Mouse (Mus musculus): ENCODE measurements around the gene Slc2a5.
A peak's percentile ranks its signal among the peaks of the same experiment; 100 is the strongest.

The Slc2a5 gene

DNA sequence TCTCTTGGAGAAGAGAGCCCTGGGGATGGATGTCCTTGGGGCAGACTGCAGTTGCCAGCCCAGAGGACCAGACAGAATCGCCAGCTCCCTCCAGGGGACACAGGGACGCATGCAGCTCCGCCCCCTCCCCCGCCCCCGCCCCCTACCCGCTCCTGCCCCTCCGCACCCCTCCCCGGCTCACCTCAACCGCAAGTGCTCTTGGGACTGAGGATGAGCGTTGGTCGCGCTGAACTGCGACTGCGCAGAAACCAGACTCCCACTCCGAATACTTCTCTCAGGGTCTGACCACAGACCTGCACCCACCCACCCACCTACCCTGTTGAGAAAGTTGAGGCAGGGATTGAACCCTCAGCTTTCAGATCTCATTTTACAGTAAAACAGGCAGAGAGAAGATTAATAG is at the start of gene Slc2a5:
Gene Slc2a5, plus strand, starts transcription at position 229 of the 400 bp plus-strand sequence.
- peak; percentile 57 for DNase-seq (ENCODE audit: low spot score)

DNA sequence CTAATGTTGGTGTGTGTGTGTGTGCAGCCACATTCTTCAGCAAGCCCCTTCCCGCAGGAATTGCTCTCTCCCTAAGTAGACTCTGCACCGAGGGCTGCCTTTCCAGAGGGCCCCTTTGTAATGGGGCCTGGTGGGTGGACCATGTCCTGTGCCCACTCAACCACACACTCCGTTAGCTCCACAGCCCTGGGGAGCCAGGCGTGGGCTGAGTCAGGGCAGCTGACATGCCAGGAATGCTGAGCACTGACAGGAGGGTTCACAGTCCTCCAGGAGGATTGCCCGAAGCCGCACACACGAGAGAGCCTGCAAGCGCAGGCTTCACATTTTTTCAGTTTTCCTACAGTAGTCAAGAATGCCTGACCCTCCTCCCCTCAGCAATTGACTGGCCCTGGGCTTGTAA is 48.9 kb upstream of the Slc2a5 start:
- no peak for DNase-seq (ENCODE audit: low spot score)

DNA sequence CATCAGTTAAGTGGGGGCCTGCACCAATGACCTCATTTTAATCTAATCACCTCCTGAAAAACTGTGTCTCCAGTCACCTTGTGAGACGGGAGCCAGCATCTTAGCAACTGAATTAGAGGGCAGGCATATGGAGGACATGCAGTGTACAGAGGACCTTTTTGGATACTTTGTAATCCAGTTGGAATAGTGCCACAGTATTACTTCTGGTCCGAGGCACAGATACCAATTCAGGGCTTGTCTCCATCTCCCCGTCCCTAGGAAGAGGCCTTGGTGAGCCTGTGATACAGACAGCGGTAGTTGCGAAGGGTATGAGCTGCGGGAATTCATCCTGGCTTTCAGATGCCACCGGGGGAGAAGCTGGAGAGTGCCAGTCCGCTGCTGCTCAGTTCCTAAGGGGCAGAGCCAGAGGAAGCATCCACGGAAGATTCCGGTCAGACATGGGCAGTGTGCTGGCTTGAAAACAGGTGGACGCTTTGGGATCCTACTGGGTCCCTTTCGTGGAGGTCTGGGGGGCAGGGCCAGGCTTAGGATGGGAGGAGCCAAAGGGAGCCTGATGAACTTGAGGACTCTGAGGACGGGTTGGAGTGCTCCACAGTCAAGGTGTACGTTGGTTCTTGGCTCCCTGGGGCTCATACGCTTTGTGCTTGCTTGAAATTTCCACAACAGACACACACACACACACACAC is 46.5 kb upstream of the Slc2a5 start:
- DNase-seq (ENCODE audit: low spot score), result no peak

DNA sequence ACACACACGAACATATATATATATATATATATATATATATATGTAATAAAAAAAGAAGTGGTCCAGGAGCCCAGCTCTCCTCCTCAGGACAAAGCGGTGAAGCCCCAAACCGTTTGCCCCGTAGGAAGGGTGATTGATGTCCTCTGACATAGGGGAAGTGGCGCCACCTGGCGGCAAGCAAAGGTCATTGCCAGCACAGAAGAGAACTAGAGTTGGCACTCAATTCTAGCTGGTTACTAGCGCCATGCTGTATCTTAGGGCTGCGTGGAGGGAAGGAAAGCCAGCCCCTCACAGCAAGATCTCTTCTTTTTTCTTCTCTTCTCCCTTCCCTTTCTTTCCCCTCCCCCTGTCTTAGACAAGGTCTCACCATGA is 46.0 kb upstream of the Slc2a5 start:
- peak; percentile 66 for DNase-seq (ENCODE audit: low spot score)

DNA sequence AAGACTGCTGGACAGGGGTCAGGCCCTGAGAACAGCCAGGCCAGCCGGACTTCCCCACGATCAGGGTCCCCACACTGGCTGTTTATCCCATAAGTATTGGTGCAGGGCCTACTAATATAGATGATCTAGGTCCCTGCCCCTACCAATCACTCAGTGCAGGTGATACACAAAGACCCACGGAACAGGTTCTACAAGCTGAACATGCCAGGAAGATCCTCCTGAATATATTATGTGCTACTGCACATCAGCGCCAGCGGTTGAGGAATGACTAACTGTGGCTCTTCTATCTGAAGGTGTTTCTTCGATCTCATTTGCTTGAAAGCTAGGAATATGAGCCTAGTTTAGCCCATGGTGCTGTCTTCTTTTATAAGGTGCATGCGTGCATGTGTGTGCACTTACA is 43.7 kb upstream of the Slc2a5 start:
- no peak for DNase-seq (ENCODE audit: low spot score)

DNA sequence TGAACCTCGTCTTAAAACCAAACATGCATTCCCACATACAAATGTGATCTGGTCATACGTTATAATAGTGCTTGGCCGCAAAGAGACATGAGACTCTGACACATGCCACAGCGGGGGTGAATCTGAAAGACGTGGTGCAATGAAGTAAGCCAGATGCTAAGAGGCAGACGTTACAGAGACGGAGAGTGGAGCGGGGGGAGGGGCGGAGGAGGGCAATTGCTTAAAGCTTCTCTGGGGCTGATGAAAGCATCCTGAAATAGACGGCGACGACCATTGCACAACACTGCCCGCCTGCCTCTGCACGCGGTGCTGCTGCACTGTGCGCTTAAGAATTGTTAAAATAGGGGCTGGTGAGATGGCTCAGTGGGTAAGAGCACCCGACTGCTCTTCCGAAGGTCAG is 42.9 kb upstream of the Slc2a5 start:
- no peak for DNase-seq (ENCODE audit: low spot score)

DNA sequence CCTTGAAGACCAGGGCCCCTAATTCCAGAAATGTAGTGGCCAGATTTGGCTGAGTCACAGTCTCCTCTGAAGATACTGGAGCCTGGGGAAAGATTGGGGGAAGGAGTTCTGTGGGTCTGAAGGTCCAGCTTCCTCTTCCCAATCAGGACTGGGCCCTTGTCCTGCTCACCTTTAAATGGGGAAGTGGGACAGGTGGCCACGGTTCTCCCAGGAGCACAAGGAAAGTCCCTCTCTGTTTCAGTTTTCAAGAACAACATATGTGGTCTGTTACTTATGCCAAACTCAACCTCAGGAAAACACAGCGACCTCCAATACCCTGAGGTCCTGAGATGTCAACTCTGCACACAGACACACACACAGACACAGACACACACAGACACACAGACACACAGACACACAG is 40.4 kb upstream of the Slc2a5 start:
- DNase-seq (ENCODE audit: low spot score), result no peak

DNA sequence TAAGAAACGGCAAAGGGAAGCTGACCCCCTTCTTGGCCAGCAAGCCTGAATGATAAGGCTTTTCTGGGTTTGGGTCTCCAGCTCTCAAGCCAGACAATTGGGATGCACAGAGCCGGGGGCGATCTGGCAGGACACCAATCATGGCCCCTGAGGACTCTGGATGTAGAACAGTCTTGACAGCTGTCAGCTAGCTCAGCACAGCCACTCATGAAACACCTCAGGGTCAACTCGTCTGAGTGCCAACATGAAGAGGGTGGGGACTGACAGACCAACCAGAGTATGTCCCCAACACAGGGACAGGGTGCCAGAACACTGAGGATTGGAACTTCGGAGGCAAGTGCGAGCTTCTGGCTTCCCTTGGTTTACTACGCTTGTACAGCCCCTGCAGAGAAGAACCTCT is 39.8 kb upstream of the Slc2a5 start:
- DNase-seq (ENCODE audit: low spot score), result no peak

DNA sequence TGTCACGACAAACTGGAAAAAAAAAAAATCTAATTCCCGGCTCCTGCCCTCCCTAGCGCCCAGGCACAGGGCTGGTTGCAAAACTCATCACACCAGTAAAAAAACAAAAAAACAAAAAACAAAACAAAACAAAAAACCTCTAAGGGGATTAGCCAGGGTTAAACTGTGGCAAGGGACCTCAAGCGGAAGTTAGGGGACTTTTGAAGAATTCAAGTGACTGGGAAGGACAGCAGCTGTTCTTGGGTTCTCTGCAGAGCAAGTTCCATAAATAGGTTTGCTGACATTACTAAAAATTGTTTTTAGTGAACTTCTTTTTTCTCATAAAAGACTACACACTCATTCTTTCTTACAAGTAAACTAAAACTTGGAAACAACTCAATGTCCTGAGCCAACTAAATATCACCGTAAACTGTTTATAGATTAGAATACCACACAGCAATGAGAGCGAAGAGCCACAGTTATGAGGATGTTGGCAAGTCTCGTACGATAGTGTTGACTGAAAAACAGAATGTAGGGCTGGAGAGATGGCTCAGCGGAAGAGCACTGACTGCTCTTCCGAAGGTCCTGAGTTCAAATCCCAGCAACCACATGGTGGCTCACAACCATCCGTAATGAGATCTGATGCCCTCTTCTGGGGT is 38.6 kb upstream of the Slc2a5 start:
- no peak for DNase-seq (ENCODE audit: low spot score)

DNA sequence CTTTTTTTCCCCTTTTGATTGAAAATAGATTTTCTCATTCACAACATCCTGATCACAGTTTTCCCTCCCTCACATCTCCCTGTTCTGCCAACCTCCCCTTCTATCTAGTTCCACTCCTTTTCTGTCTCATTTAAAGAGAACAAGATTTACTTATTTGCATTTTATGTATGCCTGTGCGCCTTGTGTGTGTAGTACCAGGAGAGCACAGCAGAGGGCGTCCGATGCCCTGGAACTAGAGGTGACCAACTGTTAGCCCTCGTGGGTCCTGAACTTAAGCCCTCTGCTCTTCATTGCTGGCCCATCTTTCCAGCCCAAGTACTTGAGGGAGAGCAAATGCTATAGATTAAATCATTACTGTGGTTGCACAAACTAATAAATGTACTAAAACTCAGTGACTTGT is 33.7 kb upstream of the Slc2a5 start:
- no peak for DNase-seq (ENCODE audit: low spot score)

DNA sequence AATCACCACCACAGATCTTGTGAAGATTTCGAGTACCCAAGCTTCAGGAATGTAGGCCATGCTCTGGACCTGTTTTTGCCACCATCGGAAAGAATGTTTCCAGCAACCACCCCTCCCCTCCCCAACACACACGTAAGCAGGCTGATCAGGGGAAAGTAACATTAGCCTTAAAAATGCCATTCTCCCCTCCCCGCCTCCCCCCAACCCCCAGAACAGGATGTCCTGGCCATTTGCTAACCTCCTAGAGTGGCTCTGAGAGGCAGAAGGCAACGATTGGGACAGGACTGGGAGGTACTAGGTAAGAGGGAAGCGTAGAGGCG is 32.3 kb upstream of the Slc2a5 start:
- DNase-seq (ENCODE audit: low spot score), result no peak

DNA sequence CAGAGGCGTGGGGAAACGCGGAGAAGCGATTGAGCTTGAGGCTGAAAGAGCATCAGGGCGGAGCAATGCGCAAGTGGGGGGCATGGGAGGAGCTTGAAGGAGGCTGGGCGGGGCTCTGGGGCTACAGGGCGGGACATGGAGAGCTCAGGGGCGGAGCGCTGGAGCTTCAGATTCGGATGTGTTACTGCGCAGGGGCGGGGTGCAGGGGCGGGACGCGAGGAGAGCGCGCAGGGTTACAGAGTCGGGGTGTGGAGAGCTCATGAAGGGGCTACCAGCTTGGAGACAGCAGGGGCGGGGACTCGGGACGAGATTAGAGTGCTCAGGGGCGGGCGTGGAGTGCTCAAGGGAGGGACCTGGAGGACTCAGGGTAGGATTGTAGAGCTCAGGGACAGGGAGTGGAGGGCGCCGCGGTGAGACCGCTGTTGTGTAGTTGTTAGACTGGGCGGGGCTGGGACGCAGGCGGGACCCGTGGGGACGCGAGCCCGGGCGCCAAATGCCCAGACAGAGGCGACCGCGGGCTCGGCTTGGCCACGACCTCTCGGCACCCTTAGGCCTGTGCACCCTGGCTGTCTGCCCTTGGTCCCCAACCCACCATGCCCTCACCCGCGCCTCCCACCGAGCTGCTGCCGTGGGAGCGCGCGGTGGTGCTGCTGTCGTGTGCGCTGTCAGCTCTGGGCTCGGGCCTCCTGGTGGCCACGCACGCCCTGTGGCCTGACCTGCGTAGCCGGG is 31.8 kb upstream of the Slc2a5 start, which contains the start of gene Gpr157:
Gene Gpr157, plus strand, starts transcription at position 205 of the 729 bp plus-strand sequence.
- peak; percentile 90 for DNase-seq (ENCODE audit: low spot score)

DNA sequence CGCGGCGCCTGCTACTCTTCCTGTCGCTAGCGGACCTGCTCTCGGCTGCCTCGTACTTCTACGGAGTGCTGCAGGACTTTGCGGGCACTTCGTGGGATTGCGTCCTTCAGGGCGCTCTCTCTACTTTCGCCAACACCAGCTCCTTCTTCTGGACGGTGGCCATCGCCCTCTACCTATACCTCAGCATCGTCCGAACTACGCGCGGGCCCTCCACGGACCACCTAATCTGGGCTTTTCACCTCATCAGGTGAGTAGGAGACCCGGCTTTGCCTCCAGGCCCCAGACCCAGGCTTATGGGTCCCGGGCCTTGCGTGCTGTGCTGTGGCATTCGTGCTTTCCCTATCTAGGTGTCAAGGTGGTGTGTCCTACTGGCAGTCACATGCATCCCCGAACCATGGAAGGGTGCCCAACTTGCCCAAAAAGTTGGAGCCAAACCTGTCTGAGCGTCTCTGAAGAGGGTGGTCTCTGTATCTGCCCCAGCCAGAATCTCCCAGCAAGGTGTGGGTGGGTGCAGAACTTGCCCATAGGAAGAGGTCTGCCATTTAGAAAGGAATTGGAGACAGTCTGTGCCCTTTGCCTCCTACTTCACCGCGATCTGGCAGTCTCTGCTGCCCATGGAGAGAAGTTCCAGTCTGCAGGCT is 31.1 kb upstream of the Slc2a5 start:
- DNase-seq (ENCODE audit: low spot score), result no peak

DNA sequence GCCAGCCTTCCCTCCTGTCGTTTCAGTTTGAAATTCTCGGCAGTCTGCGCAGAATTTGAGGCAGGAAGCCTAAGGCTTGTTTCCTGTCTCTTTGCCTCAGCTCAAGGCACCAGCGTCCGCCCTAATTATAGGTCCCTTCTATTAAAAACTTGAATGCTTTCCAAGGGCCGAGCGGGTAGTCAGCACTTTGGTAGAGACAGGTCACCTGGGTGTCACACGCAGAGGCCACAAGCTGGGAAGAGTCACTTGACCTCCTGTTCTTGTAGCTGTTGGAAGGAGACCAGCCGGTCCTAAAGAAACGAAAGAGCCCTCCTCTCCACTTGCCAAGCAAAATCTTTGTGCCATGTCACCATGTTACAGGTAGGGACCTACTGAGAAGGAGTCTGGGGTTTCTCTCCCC is 30.0 kb upstream of the Slc2a5 start:
- no peak for DNase-seq (ENCODE audit: low spot score)

DNA sequence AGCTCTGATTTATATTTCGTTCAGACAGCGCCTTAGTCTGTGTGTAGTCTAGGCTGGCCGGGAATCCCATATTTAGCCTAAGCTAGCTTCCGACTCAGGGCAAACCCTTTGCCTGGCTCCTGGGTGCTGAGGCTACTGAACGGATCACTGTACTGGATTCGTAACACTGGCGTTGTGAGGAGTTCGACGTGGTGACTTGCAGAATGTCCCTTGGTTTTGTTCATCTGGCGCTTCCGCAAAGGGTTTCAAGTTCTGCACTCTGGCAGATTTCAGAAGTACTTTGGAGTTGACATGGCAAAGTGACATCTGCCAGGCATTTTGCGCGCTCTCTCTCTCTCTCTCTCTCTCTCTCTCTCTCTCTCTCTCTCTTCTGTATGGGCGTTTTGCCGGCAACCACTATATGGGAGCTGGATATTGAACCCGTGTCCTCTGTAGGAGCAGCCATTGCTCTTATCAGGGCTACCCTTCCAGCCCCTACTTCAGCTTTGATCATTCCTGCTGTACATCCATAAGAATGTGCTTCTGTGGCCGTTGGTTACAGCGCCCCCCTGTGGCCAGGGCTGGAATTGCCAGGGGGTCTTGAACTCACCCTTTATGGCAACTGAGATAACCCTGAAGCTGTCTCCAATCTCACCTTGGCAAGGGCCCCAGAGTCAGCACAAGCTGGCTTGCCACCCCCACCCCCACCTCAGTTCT is 27.0 kb upstream of the Slc2a5 start:
- peak; percentile 60 for DNase-seq (ENCODE audit: low spot score)

DNA sequence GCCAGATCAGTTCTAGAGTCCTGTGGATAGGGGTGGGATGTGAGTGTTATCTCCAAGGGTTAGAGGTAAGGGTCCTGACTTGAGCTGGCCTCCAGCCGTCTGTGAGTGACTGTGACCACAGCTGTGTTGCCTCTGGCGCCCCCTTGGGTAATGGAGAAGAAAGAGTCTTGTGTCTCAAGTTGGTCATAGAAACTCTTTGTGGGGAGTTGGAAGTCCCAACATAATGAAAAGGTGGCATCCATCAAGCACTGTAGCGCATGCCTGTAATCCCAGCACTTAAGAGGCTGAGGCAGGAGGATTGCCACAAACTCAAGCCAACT is 26.5 kb upstream of the Slc2a5 start:
- DNase-seq (ENCODE audit: low spot score), result no peak

DNA sequence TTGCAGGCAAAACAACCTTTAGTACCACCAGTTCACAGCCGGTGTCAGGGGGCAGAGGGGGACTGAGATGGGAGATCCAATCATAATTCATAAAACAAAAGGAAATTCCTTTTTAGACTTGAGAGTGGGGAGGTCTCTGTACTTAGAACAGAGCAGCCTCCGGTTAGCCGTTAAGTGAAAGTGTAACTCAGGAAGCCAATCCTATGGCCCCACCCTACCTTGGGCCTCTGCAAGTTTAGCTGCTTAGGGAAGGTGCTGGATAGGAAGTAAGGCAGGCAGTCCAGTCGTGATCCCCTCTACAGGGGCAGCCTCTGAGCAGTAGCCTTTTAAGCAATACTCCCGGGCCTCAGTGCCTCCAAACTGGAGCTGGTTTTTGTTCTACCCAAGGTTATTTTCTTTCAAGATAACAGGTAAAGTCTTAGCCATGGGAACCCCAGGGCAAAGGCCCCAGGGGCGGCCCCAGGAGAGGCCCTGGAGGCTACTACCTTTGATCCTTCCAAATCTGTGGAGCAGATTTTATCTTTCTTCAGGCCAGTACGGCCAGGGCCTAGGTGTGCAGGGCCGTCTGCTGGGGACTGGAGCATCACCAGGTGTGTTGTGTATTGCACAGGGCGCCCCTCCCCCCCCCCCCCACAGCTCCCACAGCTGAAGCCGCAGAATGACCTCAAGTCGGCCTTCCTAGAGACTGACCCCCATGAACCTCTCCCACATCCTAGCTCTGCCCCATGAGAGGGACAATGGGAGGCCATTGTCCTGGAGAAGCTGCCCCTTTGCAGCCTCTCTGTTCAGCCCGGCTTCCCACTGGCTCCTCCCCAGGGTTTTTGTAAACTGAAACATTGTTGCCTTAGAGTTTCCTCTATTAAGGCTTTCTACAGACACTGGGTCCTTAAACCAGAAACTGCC is 25.3 kb upstream of the Slc2a5 start:
- DNase-seq (ENCODE audit: low spot score), result peak; percentile 77

DNA sequence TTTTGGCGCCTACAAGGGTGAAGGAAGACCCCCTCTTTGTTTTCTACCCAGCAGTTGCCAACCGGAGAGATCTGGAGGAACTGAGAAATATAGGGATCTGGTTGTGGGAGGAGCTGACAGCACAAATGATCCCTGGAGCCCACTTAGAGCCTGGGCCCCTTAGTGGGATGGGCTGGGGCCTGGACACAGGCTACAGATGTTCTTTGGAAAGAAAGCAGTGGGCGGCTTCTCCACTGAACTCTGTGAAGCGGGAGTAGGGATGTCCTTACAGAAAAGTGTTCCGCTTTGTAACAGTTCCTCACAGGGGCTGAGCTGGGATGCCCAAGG is 24.7 kb upstream of the Slc2a5 start:
- DNase-seq (ENCODE audit: low spot score), result no peak

DNA sequence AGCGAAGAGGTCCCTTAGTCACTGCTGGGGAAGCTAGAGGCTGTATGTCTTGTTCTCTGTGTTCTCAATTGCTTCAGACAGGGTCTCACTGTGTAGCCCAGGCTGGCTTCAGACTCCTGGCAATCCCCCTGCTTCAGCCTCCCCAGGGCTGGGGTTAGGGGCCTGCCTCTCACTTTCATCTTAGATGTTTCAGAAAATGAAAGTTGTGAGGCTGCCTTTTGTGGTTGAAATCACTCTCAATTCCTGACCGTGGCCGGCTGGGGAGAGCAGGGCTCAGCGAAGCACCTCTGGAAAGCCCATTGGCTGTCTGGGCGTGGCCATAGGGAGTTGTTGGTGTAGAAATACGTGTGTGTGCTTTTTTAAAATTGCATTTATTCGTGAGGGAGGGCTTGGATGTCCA is 22.8 kb upstream of the Slc2a5 start:
- no peak for DNase-seq (ENCODE audit: low spot score)

DNA sequence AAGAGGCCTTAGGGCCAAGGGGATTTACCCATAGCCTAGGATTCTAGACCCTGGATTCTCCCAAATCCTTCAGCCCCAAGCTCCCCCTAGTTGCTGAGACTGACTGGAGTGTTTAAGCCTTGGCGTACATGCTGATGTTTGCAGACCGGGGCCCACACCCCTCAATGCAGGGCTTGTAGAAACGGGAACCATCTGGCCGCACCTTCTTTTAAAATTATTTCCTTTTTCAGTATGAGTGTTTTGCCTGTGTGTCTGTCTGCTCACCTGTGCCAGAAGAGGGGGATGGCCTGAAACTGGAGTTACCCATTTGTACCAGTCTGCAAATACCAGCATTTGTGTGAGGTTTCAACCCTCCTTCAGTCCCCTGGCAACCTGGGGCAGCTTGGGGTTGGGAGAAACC is 21.2 kb upstream of the Slc2a5 start:
- no peak for DNase-seq (ENCODE audit: low spot score)

DNA sequence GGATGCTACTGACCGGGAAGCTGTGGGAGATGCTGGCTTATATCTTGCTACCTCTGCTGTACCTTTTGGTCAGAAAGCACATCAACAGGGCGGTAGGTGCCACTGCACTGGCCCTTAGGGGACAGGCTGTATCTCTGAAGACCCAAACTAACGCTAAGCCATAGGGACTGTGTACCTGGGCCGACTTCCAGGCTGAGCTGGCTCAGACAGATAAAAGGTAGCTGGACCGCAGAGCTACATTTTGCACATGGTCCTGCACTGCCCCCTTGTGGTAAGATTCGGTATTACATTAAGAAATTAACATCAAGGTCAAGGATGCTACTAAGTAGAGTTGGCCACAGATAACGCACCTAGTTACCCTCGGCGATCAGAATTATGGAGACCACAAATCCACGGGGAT is 20.2 kb upstream of the Slc2a5 start:
- DNase-seq (ENCODE audit: low spot score), result peak; percentile 56

DNA sequence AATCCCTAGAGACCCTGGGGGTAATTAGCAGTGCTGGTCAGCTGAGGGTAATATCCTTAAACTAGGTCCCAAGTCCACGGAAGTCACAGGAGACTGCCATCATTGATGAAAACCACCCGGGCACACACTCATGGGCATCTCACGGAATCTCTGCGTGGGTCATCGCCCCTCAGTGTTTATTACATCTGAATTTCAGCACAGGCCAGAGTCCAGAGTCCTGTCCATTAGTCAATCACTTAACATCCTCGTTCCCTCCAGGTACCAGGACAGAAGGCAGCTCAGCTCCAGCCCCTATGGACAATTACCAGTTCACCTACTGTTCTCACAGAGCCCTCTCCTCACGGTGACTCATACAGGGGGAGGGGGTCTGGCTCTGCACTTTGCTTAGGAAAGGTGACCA is 16.3 kb upstream of the Slc2a5 start:
- DNase-seq (ENCODE audit: low spot score), result no peak

Data from testis, postnatal 14 days (tissue).